Mouse (Mus musculus) midbrain, embryonic 16.5 days (tissue): ENCODE measurements around the gene Manba. TPM values are rescaled to one million over a fixed set of nuclear protein-coding genes. Genes with fewer than 3 reads are reported as not detected.

Source experiments
- ATAC-seq: fragments of 200-750 bp; cut with Nextera tagmentation; 2 replicates; pipeline ENCODE4 v1.8.0; 2017; ENCODE audit warnings: moderate TSS enrichment
- H3K27ac ChIP-seq: fragments of 300-500 bp; sonication (generic); 2 replicates; pipeline ENCODE4 v1.5.1; 2014; ENCODE audit warnings: mild to moderate bottlenecking, low read length, mixed read lengths
- H3K27me3 ChIP-seq: fragments of 300-500 bp; sonication (generic); 2 replicates; pipeline ENCODE4 v1.6.1; 2014; ENCODE audit warnings: low read depth, low read length, mixed read lengths; ENCODE audit not compliant: control insufficient read depth, insufficient read depth
- H3K36me3 ChIP-seq: fragments of 300-500 bp; sonication (generic); 2 replicates; pipeline ENCODE4 v1.6.1; 2014; ENCODE audit warnings: mild to moderate bottlenecking, low read length, moderate library complexity, mixed read lengths; ENCODE audit not compliant: control insufficient read depth, insufficient read depth
- H3K4me1 ChIP-seq: fragments of 300-500 bp; sonication (generic); 2 replicates; pipeline ENCODE4 v1.6.1; 2014; ENCODE audit warnings: mild to moderate bottlenecking, low read length, mixed read lengths; ENCODE audit not compliant: control insufficient read depth, insufficient read depth
- H3K4me2 ChIP-seq: fragments of 300-500 bp; sonication (generic); 2 replicates; pipeline ENCODE4 v1.6.1; 2014; ENCODE audit warnings: mild to moderate bottlenecking, low read length, mixed read lengths
- H3K4me3 ChIP-seq: fragments of 300-500 bp; sonication (generic); 2 replicates; pipeline ENCODE4 v1.5.1; 2014; ENCODE audit warnings: low read depth, mild to moderate bottlenecking, low read length, moderate library complexity, mixed read lengths
- H3K9ac ChIP-seq: fragments of 300-500 bp; sonication (generic); 2 replicates; pipeline ENCODE4 v1.6.1; 2014; ENCODE audit warnings: low read depth, low read length, mixed read lengths
- H3K9me3 ChIP-seq: fragments of 300-500 bp; sonication (generic); replicated peaks from 2 replicates; pipeline ENCODE4 v1.6.1; 2014; ENCODE audit warnings: mild to moderate bottlenecking, low read length, mixed read lengths; ENCODE audit not compliant: control insufficient read depth, poor library complexity, severe bottlenecking
- WGBS: fragments of 180-500 bp; shearing (Covaris S2); extraction: QIAGEN DNeasy Blood & Tissue Kit; methylation state at CpG from one replicate; pipeline ENCODE4 v1.1.7; 2014; 5-methylcytosine and 5-hydroxymethylcytosine counted together
- polyA plus RNA-seq: library from polyadenylated mRNA; unstranded; fragments of >200 nt; fragmentation: Nextera tagmentation; extraction: Ambion mirVana; gene quantifications from 2 replicates; pipeline ENCODE4 v1.2.1, GENCODE M21; 2015

Manba gene
- polyA plus RNA-seq, 1 experiment from 2014 or later, result 8.4 TPM

DNA sequence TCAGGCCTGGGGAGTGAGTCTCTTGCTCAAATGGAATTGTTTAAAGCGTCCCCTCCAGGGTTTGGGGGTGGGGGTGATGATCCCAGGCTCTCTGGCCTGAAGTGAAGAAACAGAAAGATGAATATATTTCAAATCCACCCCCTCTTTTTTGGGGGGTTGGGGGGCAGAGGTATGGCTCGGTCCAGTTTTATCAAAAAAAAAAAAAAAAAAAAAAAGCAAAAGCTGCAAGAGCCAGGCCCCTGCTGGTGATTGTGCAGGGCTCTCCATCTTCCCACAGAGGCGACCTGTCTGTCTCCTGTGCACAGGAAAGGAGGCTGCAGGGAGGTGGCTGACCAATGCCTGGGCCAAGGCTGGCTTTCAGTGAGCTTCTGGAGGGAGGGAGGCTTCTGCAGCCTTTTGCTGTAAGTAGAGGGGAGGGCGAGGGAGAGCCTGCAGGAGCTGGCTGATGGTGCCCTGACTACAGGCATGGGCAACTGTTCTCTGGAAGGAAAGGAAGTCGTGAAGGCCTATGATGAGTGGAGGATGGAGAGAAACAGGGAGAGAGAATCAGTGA lies 93.3 kb downstream of the Manba start:
- no peaks in the 10 kb centered on the region for H3K27me3 ChIP-seq
- no peak overlapping the region for H3K4me3 ChIP-seq
- H3K9me3 ChIP-seq, result no peaks in the 10 kb centered on the region
- no peak overlapping the region for H3K27ac ChIP-seq
- WGBS, result 57% methylated on average over 4 of the region's 5 CpGs
- H3K36me3 ChIP-seq, result no peaks in the 10 kb centered on the region
- peaks cover 7% of the 10 kb centered on the region for H3K4me1 ChIP-seq
- no peak overlapping the region for H3K9ac ChIP-seq
- ATAC-seq, result no peak
- H3K4me2 ChIP-seq, result no peak overlapping the region

DNA sequence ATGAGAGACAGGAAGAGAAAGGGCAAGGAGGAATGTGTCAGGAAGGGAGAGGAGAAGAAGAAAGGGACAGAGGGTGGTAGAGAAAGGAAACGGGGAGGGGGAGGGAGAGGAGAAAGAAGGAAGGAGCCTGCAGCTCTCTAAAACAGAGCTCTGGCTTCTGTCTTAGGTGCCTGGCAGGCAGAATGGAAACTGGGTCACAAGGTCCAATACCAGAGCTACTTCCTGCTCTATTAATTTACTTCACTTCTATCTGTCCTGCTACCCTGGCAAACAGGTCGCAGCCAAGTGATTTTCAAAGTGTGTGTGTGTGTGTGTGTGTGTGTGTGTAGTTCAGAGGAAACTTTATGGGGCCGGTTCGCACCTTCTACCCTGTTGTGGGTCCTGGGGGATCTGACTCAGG lies 93.8 kb downstream of the Manba start:
- no peak overlapping the region for H3K27ac ChIP-seq
- no peak for ATAC-seq
- no peak overlapping the region for H3K4me3 ChIP-seq
- no peaks in the 10 kb centered on the region for H3K36me3 ChIP-seq
- H3K4me1 ChIP-seq, result peaks cover 7% of the 10 kb centered on the region
- 68% methylated on average over 4 of the region's 4 CpGs for WGBS
- no peaks in the 10 kb centered on the region for H3K9me3 ChIP-seq
- H3K27me3 ChIP-seq, result no peaks in the 10 kb centered on the region
- H3K4me2 ChIP-seq, result no peak overlapping the region
- no peak overlapping the region for H3K9ac ChIP-seq

DNA sequence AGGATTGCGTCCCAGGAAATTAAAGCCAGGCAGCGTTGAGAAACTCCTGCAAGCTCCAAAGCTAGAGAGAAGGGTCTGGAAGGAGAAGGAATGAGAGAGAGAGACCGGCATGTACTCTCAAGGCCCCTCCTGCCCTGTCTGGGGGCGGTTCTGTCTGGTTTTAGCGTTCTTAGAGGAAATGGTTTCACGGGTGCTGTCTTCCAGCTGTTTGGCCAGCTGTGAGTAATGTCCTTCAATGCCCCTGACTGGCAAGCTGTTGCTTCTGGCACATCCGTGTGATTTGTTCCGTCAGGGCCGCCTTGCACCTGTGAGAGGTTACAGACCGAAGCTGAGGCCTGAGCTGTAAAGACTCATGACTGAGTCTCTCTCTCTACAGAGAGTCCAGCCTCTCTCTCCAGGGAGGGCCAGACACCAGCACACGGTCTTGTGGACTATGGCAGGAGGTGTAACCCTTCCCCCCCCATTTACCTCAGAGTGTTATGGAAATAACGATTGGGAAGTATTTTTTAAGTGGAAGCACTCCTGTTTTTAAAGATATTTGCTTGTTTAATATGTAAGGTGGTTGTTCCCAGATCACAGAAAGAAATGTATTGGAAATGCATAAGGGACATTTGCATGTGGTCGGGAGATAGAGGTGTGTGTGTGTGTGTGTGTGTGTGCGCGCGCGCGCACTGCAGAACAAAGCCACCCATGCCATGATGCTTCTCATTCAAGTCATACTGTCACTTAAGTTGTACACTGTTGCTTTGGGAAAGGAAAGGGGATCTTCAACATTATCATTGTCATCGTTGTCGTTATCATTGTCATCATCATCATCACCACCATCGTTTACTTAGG lies 95.2 kb downstream of the Manba start:
- H3K4me3 ChIP-seq, result no peak overlapping the region
- no peaks in the 10 kb centered on the region for H3K27me3 ChIP-seq
- H3K27ac ChIP-seq, result peak overlapping the region; percentile 45; the same call in 1 of the 2 replicates
- no peaks in the 10 kb centered on the region for H3K36me3 ChIP-seq
- H3K4me1 ChIP-seq, result peaks cover 7% of the 10 kb centered on the region
- no peaks in the 10 kb centered on the region for H3K9me3 ChIP-seq
- H3K4me2 ChIP-seq, result no peak overlapping the region
- no peak overlapping the region for H3K9ac ChIP-seq
- no peak for ATAC-seq
- WGBS, result 84% methylated on average over 21 of the region's 21 CpGs

DNA sequence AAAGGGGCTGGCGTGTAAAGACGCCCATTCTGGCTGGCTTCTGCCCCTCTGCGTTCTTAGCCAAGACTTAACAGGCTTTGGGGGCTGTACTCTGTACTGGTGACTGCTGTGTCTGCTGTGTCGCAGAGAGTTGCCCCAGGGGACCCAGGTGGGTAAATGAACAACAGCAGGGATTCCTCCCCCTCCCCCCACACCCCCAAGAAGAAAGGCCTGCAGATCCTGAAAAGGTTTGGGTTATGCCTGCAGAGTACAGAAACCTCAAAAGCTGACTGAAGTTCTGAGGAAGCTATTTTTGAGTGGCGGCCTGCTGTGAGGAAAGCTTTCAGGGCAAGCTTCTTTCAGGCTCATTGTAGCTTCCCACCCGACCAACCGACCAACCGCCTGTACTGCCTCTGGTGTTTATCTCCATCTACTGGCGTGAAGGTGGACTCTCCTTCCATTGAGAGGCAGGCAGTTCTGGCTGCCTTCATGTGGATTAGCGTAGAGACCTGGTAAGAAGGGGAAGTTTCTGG lies 96.3 kb downstream of the Manba start:
- peaks cover 7% of the 10 kb centered on the region for H3K4me1 ChIP-seq
- WGBS, result 6% methylated on average over 10 of the region's 10 CpGs
- no peaks in the 10 kb centered on the region for H3K9me3 ChIP-seq
- no peak overlapping the region for H3K9ac ChIP-seq
- no peak overlapping the region for H3K4me3 ChIP-seq
- H3K36me3 ChIP-seq, result 0 out of 2 replicates have a peak, but pooled peaks cover under 1% of the 10 kb centered on the region
- H3K27ac ChIP-seq, result peak overlapping the region; percentile 45
- ATAC-seq, result peak; percentile 84
- no peak overlapping the region for H3K4me2 ChIP-seq
- no peaks in the 10 kb centered on the region for H3K27me3 ChIP-seq

DNA sequence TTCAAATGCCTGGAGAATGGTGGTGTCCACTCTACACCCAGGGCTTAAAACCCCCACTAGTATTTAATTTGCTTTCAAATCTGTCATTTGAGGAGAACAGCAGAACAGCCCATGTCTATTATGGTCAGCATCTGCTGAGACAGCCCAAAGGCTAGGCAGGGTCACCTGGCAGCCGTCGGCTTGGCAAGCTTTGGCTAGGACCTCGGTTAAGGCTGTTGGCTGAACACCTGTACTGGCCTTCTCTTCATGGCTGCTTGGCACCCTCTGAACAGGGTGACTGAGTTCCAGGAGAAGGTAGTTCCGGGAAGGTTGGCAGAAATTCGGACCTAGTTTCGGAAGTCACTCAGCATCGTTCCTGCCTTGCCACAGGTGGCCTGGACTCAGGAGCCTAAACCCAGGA lies 96.8 kb downstream of the Manba start:
- Histone ChIP-seq H3K27ac (no peak overlapping the region; the same call in 1 of the 2 replicates), H3K9me3 (no peaks in the 10 kb centered on the region), H3K4me2 (no peak overlapping the region), H3K36me3 (0 out of 2 replicates have a peak, but pooled peaks cover 7% of the 10 kb centered on the region), H3K9ac (no peak overlapping the region), H3K4me1 (peaks cover 7% of the 10 kb centered on the region), H3K4me3 (no peak overlapping the region), H3K27me3 (no peaks in the 10 kb centered on the region)
- WGBS, result 83% methylated on average over 7 of the region's 7 CpGs
- peak; percentile 1; the same call in 1 of the 2 replicates for ATAC-seq

DNA sequence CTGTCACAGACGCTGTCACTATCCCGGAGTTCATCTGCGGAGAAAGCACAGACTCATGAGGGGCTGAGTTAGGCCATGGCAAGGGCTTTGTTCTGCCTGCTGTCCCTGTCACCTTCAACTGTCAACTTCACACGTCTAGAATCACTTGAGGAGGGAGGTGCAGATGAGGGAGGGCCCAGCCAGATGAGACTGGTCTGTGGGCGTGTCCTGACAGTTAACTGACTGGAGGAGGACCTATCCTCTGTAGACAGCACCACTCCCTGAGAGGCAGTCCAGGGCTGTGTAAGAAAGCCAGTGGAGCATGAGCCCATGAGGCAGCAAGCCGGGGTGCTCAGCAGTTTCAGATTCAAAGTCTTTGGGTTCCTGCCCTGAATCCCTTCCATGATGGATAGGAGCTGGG lies 100.1 kb downstream of the Manba start:
- no peak overlapping the region for H3K4me2 ChIP-seq
- H3K9ac ChIP-seq, result no peak overlapping the region
- H3K4me3 ChIP-seq, result no peak overlapping the region
- ATAC-seq, result no peak
- H3K27me3 ChIP-seq, result no peaks in the 10 kb centered on the region
- H3K9me3 ChIP-seq, result no peaks in the 10 kb centered on the region
- H3K4me1 ChIP-seq, result peaks cover 7% of the 10 kb centered on the region
- WGBS, result 61% methylated on average over 6 of the region's 6 CpGs
- H3K27ac ChIP-seq, result no peak overlapping the region
- 0 out of 2 replicates have a peak, but pooled peaks cover 19% of the 10 kb centered on the region for H3K36me3 ChIP-seq

DNA sequence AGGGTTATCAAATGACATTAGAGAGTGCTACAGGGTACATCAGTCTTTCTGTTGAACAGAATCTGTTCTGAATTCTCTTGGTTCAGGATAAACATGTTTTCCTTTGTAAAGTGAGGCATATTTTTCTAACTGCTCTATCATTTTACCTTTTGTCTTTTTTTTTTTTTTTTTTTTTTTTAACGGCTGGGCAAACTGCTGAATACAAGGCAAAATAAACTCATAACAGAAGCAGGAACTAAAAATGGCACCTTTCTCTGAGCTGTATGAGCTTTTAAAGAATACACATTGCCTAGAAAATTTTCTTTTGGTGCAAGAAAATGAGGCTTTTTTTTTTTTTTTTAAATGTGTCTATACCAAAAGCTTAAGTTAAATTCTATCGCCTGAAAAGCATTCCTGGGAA lies 100.6 kb downstream of the Manba start:
- WGBS, result 94% methylated on average over 2 of the region's 2 CpGs
- no peak for ATAC-seq
- no peak overlapping the region for H3K4me3 ChIP-seq
- no peaks in the 10 kb centered on the region for H3K9me3 ChIP-seq
- no peaks in the 10 kb centered on the region for H3K27me3 ChIP-seq
- 0 out of 2 replicates have a peak, but pooled peaks cover 19% of the 10 kb centered on the region for H3K36me3 ChIP-seq
- no peak overlapping the region for H3K9ac ChIP-seq
- H3K27ac ChIP-seq, result no peak overlapping the region
- H3K4me1 ChIP-seq, result peaks cover 7% of the 10 kb centered on the region; the same call in 1 of the 2 replicates
- no peak overlapping the region for H3K4me2 ChIP-seq

- H3K27me3 ChIP-seq, result no peaks in the 10 kb centered on the region
- H3K4me3 ChIP-seq, result no peak overlapping the region
- no peak overlapping the region for H3K4me2 ChIP-seq
- no peak overlapping the region for H3K27ac ChIP-seq
- H3K9ac ChIP-seq, result no peak overlapping the region
- no peaks in the 10 kb centered on the region for H3K9me3 ChIP-seq
- no peak for ATAC-seq
- peaks cover 4% of the 10 kb centered on the region; the same call in 1 of the 2 replicates for H3K4me1 ChIP-seq
- WGBS, result 89% methylated on average over 4 of the region's 4 CpGs
- H3K36me3 ChIP-seq, result 0 out of 2 replicates have a peak, but pooled peaks cover 19% of the 10 kb centered on the region
These were observed 101.1 kb downstream of the Manba start for GRCm38 (mm10) chr3:135586471-135586880.

GRCm38 (mm10) chr3:135590471-135590870 lies 105.1 kb downstream of the Manba start:
- 90% methylated on average over 4 of the region's 4 CpGs for WGBS
- Histone ChIP-seq H3K9ac (no peak overlapping the region), H3K27me3 (no peaks in the 10 kb centered on the region)

More at GRCm38 (mm10) chr3:135590471-135590870, 105.1 kb downstream of the Manba start:
- Histone ChIP-seq H3K4me1 (peaks cover 2% of the 10 kb centered on the region; the same call in 1 of the 2 replicates), H3K4me3 (no peak overlapping the region), H3K9me3 (no peaks in the 10 kb centered on the region), H3K4me2 (no peak overlapping the region), H3K27ac (no peak overlapping the region), H3K36me3 (peaks cover 31% of the 10 kb centered on the region)
- no peak for ATAC-seq
